Mouse (Mus musculus) CD4-positive naive resting alpha-beta T cell, adult 57 days (primary cell): ENCODE results near the gene Hbb-bt. TPM values are rescaled to one million over a fixed set of nuclear protein-coding genes. Genes with fewer than 3 reads are reported as not detected.

Experiments used
- total RNA-seq: library from RNA; stranded (reverse); gene quantifications from one replicate; pipeline ENCODE4 v1.2.4, GENCODE M21; 2023

Gene Hbb-bt
- total RNA-seq, result 115 TPM

DNA sequence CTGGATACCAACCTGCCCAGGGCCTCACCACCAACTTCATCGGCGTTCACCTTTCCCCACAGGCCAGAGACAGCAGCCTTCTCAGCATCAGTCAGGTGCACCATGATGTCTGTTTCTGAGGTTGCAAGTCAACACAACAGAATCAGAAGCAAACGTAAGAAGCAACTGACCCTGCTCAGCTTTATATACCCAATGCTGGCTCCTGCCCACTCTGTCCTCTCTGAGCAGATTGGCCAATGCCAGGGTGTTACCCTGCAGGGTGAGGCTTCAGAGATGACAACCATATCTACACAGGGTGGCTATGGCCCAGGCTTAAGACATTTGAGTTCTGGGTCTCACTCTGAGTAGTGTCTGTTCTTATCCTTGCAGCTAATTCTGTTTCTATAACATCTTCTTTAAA is at the start of gene Hbb-bt:
Gene Hbb-bt, minus strand, starts transcription at position 231 of the 400 bp plus-strand sequence.

DNA sequence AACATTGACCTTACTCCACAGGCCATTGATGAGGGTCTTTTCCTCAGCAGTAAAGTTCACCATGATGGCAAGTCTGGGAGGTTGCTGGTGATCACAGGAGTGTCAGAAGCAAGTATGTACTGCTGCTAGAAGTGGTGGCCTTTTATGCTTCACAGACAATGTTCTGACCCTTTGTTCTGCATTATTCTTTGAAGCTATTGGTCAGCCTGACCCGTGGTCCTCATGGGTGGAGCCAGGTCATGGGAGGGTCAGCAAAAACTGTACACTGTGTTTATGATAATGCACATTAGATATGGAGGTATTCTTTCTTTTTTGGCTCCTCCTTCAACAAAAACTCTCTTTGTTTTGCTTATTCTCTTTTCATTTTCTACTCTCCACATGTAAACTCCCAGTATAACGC is 39.3 kb upstream of the Hbb-bt start, which contains the start of gene Hbb-y:
Gene Hbb-y, minus strand, starts transcription at position 127 of the 400 bp plus-strand sequence.

DNA sequence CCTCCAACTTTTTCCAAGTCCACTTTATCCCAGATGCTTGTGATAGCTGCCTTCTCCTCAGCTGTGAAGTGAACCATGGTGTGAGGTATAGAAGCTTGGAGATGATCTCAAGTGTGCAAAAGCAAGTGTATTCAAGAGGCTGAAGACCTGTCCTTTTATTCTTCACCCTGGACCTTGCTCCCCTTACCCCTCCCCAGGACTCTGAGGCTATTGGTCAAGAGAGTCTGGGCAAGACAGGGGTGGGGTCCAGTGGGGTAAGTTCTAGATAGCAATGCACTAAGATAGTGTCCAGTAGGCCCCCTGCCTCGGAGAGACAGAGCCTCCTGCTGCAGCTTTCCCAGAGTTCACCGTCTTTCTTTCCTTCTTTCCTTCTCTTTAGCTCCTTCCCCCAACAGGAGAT is 29.2 kb upstream of the Hbb-bt start, which contains the start of gene Hbb-bh1:
Gene Hbb-bh1, minus strand, starts transcription at position 131 of the 400 bp plus-strand sequence.

GRCm38 (mm10) chr7:103840268-103840667 is 26.5 kb upstream of the Hbb-bt start, which contains the start of gene Hbb-bh2:
Hbb-bh2 (minus strand) TSS chr7:103840520.

DNA sequence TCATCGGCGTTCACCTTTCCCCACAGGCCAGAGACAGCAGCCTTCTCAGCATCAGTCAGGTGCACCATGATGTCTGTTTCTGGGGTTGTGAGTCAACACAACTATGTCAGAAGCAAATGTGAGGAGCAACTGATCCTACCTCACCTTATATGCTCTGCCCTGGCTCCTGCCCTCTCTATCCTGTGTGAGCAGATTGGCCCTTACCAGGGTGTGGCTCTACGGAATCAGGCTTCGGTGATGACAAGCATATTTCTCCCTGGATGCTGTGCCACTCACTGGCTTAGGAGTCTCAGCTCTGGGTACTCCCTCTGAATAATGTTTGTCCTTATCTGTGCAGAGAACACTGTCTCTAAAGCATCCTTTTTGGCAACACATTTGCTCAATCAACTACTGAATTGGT is 14.0 kb upstream of the Hbb-bt start, which contains the start of gene Hbb-bs:
Gene Hbb-bs, minus strand, starts transcription at position 289 of the 400 bp plus-strand sequence.

GRCm38 (mm10) chr7:103791721-103792120 is 22.1 kb downstream of the Hbb-bt start, which contains the start of gene Olfr67:
Olfr67 (minus strand) TSS chr7:103791821.

DNA sequence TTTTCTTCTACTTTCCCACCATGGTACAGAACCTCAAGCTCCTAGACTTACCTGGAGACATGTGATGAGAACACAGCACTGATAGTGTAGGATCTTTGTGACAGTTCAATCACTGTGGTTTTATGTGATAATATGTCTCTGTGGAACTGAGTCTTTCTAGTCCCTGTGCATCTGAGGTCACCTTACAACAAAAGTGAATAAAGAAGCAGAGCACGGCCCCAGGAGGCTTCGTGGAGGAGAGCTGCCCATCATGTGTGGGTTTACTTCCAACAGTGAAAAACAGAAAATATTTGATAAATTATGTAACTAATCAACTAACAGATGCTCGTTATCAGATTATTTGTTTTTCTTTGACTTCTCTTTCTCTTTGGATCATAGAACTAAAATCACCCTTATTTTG is 34.2 kb downstream of the Hbb-bt start, which contains the start of gene Olfr68:
Gene Olfr68, minus strand, starts transcription at position 101 of the 400 bp plus-strand sequence.

GRCm38 (mm10) chr7:103771494-103771893 is 42.3 kb downstream of the Hbb-bt start, which contains the start of gene Olfr69:
Olfr69 (minus strand) TSS chr7:103771594.

Other genes with a start within 250 kb of the Hbb-bt start
- gene Olfr616, start 244.9 kb downstream of the Hbb-bt start, total RNA-seq, result not detected
- not detected for gene Olfr617, start 240.9 kb downstream of the Hbb-bt start, total RNA-seq
- gene Olfr618, start 223.9 kb downstream of the Hbb-bt start, total RNA-seq, result not detected
- not detected for gene Olfr619, start 213.4 kb downstream of the Hbb-bt start, total RNA-seq
- gene Olfr620, start 201.5 kb downstream of the Hbb-bt start, total RNA-seq, result not detected
- not detected for gene Olfr622, start 171.3 kb downstream of the Hbb-bt start, total RNA-seq
- gene Olfr623, start 150.3 kb downstream of the Hbb-bt start, total RNA-seq, result not detected
- gene Olfr624, start 142.8 kb downstream of the Hbb-bt start, total RNA-seq, result not detected
- not detected for gene Olfr625-ps1, start 131.3 kb downstream of the Hbb-bt start, total RNA-seq
- gene Olfr243, start 99.3 kb downstream of the Hbb-bt start, total RNA-seq, result not detected
- gene Olfr628, start 83.6 kb downstream of the Hbb-bt start, total RNA-seq, result not detected
- not detected for gene Olfr629, start 69.1 kb downstream of the Hbb-bt start, total RNA-seq
- gene Olfr630, start 56.7 kb downstream of the Hbb-bt start, total RNA-seq, result not detected
- gene Olfr69, start 42.4 kb downstream of the Hbb-bt start, total RNA-seq, result not detected
- not detected for gene Olfr68, start 34.3 kb downstream of the Hbb-bt start, total RNA-seq
- gene Olfr67, start 22.2 kb downstream of the Hbb-bt start, total RNA-seq, result not detected
- 842 TPM for gene Hbb-bs, start 14.1 kb upstream of the Hbb-bt start, total RNA-seq
- gene Hbb-bh2, start 26.5 kb upstream of the Hbb-bt start, total RNA-seq, result not detected
- not detected for gene Hbb-bh1, start 29.2 kb upstream of the Hbb-bt start, total RNA-seq
- not detected for gene Hbb-y, start 39.2 kb upstream of the Hbb-bt start, total RNA-seq
- gene Olfr66, start 72.3 kb upstream of the Hbb-bt start, total RNA-seq, result not detected
- gene Olfr64, start 80.5 kb upstream of the Hbb-bt start, total RNA-seq, result not detected
- not detected for gene Olfr65, start 89.5 kb upstream of the Hbb-bt start, total RNA-seq
- gene Olfr631, start 114.8 kb upstream of the Hbb-bt start, total RNA-seq, result not detected
- not detected for gene Olfr632, start 120.4 kb upstream of the Hbb-bt start, total RNA-seq
- gene Olfr633, start 130.4 kb upstream of the Hbb-bt start, total RNA-seq, result not detected
- gene Olfr635, start 157.2 kb upstream of the Hbb-bt start, total RNA-seq, result not detected
- gene Olfr638, start 184.8 kb upstream of the Hbb-bt start, total RNA-seq, result not detected
- gene Olfr639, start 203.3 kb upstream of the Hbb-bt start, total RNA-seq, result 0.21 TPM
- not detected for gene Olfr640, start 211.6 kb upstream of the Hbb-bt start, total RNA-seq
- gene Olfr641, start 221.4 kb upstream of the Hbb-bt start, total RNA-seq, result not detected
- not detected for gene Olfr642, start 238.7 kb upstream of the Hbb-bt start, total RNA-seq
- gene 4930516K23Rik, start 247.4 kb upstream of the Hbb-bt start, total RNA-seq, result not detected